Mouse (Mus musculus) liver, postnatal 0 days (tissue): ENCODE results near the gene Rasal2. TPM values are rescaled to one million over a fixed set of nuclear protein-coding genes. Genes with fewer than 3 reads are reported as not detected.

Experiments
- ATAC-seq: fragments of 200-750 bp; cut with Nextera tagmentation; 2 replicates; pipeline ENCODE4 v1.8.0; 2017; ENCODE audit warnings: mild to moderate bottlenecking, moderate library complexity
- DNase-seq: peaks from one replicate; pipeline ENCODE4 v3.0.0-alpha.2; 2016
- H3K27ac ChIP-seq: fragments of 300-500 bp; sonication (generic); 2 replicates; pipeline ENCODE4 v1.5.1; 2014; ENCODE audit warnings: antibody characterized with exemption, moderate library complexity, mild to moderate bottlenecking, low read depth
- H3K27me3 ChIP-seq: fragments of 300-500 bp; sonication (generic); 2 replicates; pipeline ENCODE4 v1.6.1; 2014; ENCODE audit warnings: low read length, control low read depth, mixed read lengths; ENCODE audit not compliant: insufficient read depth
- H3K36me3 ChIP-seq: fragments of 300-500 bp; sonication (generic); replicated peaks from 2 replicates; pipeline ENCODE4 v1.6.1; 2014; ENCODE audit warnings: mild to moderate bottlenecking, control low read depth, low read length, moderate library complexity, mixed read lengths; ENCODE audit not compliant: insufficient read depth
- H3K4me1 ChIP-seq: fragments of 300-500 bp; sonication (generic); 2 replicates; pipeline ENCODE4 v1.6.1; 2014; ENCODE audit warnings: antibody characterized with exemption, mild to moderate bottlenecking, control low read depth; ENCODE audit not compliant: insufficient read depth
- H3K4me2 ChIP-seq: fragments of 300-500 bp; sonication (generic); 2 replicates; pipeline ENCODE4 v1.6.1; 2014; ENCODE audit warnings: low read depth, mild to moderate bottlenecking, low read length, moderate library complexity, mixed read lengths
- H3K4me3 ChIP-seq: fragments of 300-500 bp; sonication (generic); 2 replicates; pipeline ENCODE4 v1.5.1; 2014; ENCODE audit warnings: low read depth, low read length
- H3K9ac ChIP-seq: fragments of 300-500 bp; sonication (generic); replicated peaks from 2 replicates; pipeline ENCODE4 v1.6.1; 2014; ENCODE audit warnings: mild to moderate bottlenecking, moderate library complexity
- H3K9me3 ChIP-seq: fragments of 300-500 bp; sonication (generic); 2 replicates; pipeline ENCODE4 v1.6.1; 2016; ENCODE audit warnings: mild to moderate bottlenecking, control low read depth, low read length, mixed read lengths
- CTCF ChIP-seq: sonication (generic); IDR thresholded peaks from 2 replicates; pipeline ENCODE4 v1.5.1; 2016; ENCODE audit warnings: antibody characterized with exemption, low read depth
- EP300 ChIP-seq: IDR thresholded peaks from 2 replicates; pipeline ENCODE4 v1.6.1; 2016; ENCODE audit warnings: antibody characterized with exemption, low read depth, mild to moderate bottlenecking
- WGBS: fragments of 180-500 bp; shearing (Covaris S2); extraction: QIAGEN DNeasy Blood & Tissue Kit; methylation state at CpG from one replicate; pipeline ENCODE4 v1.1.7; 2014; ENCODE audit not compliant: insufficient replicate concordance; 5-methylcytosine and 5-hydroxymethylcytosine counted together
- polyA plus RNA-seq: library from polyadenylated mRNA; unstranded; fragments of >200 nt; fragmentation: Nextera tagmentation; extraction: Ambion mirVana; gene quantifications from 2 replicates; pipeline ENCODE4 v1.2.1, GENCODE M21; 2015

Rasal2 gene
- polyA plus RNA-seq, 1 experiment from 2014 or later, result 10.7 TPM

- no peak overlapping the region for H3K9ac ChIP-seq
- no peak for ATAC-seq
- TF ChIP-seq EP300 (no peak), CTCF (0 out of 2 replicates have a peak, but pooled peaks have one; percentile 1)
- 77% methylated on average over 9 of the region's 9 CpGs for WGBS
- no peak overlapping the region for H3K4me3 ChIP-seq
- no peaks in the 10 kb centered on the region for H3K27me3 ChIP-seq
- DNase-seq, result no peak
- no peaks in the 10 kb centered on the region for H3K4me1 ChIP-seq
- no peaks in the 10 kb centered on the region for H3K36me3 ChIP-seq
- H3K9me3 ChIP-seq, result no peaks in the 10 kb centered on the region
- no peak overlapping the region for H3K27ac ChIP-seq
- no peak overlapping the region for H3K4me2 ChIP-seq
Observed at GRCm38 (mm10) chr1:157137132-157137853, 275.1 kb downstream of the Rasal2 start.

GRCm38 (mm10) chr1:157128219-157128618 lies 284.2 kb downstream of the Rasal2 start:
- H3K9ac ChIP-seq, result no peak overlapping the region
- TF ChIP-seq EP300, result no peak
- no peak for TF ChIP-seq CTCF
- H3K36me3 ChIP-seq, result no peaks in the 10 kb centered on the region
- no peaks in the 10 kb centered on the region for H3K4me1 ChIP-seq
- 74% methylated on average over 2 of the region's 2 CpGs for WGBS
- DNase-seq, result no peak
- no peaks in the 10 kb centered on the region for H3K9me3 ChIP-seq
- H3K27me3 ChIP-seq, result no peaks in the 10 kb centered on the region
- no peak overlapping the region for H3K4me2 ChIP-seq
- no peak for ATAC-seq
- H3K4me3 ChIP-seq, result no peak overlapping the region
- no peak overlapping the region for H3K27ac ChIP-seq

- H3K4me2 ChIP-seq, result no peak overlapping the region
- H3K27me3 ChIP-seq, result no peaks in the 10 kb centered on the region
- no peaks in the 10 kb centered on the region for H3K36me3 ChIP-seq
- no peak for ATAC-seq
- no peak overlapping the region for H3K4me3 ChIP-seq
- H3K4me1 ChIP-seq, result no peaks in the 10 kb centered on the region
- no peak for TF ChIP-seq CTCF
- TF ChIP-seq EP300, result no peak
- no peaks in the 10 kb centered on the region for H3K9me3 ChIP-seq
- DNase-seq, result no peak
- no peak overlapping the region for H3K27ac ChIP-seq
- H3K9ac ChIP-seq, result no peak overlapping the region
- 47% methylated on average over 3 of the region's 3 CpGs for WGBS
Observed at GRCm38 (mm10) chr1:157123836-157124235, 288.6 kb downstream of the Rasal2 start.

- no peak overlapping the region for H3K9ac ChIP-seq
- no peaks in the 10 kb centered on the region for H3K4me1 ChIP-seq
- no peak for DNase-seq
- 71% methylated on average over 6 of the region's 6 CpGs for WGBS
- H3K4me3 ChIP-seq, result no peak overlapping the region
- H3K4me2 ChIP-seq, result no peak overlapping the region
- TF ChIP-seq CTCF, result no peak
- H3K36me3 ChIP-seq, result no peaks in the 10 kb centered on the region
- no peak for ATAC-seq
- no peaks in the 10 kb centered on the region for H3K9me3 ChIP-seq
- no peaks in the 10 kb centered on the region for H3K27me3 ChIP-seq
- no peak overlapping the region for H3K27ac ChIP-seq
Observed at GRCm38 (mm10) chr1:157119168-157119567, 293.2 kb downstream of the Rasal2 start.

GRCm38 (mm10) chr1:157117440-157117839 lies 295.0 kb downstream of the Rasal2 start:
- ATAC-seq, result no peak

GRCm38 (mm10) chr1:157114492-157114891 lies 297.9 kb downstream of the Rasal2 start:
- no peak for DNase-seq
- 60% methylated on average over 2 of the region's 2 CpGs for WGBS

More at GRCm38 (mm10) chr1:157117440-157117839, 295.0 kb downstream of the Rasal2 start:
- no peak overlapping the region for H3K9ac ChIP-seq
- H3K4me1 ChIP-seq, result no peaks in the 10 kb centered on the region
- H3K36me3 ChIP-seq, result no peaks in the 10 kb centered on the region
- DNase-seq, result no peak
- H3K27me3 ChIP-seq, result no peaks in the 10 kb centered on the region
- H3K27ac ChIP-seq, result no peak overlapping the region
- no peaks in the 10 kb centered on the region for H3K9me3 ChIP-seq
- no peak overlapping the region for H3K4me2 ChIP-seq
- WGBS, result 68% methylated on average over 3 of the region's 3 CpGs
- no peak for TF ChIP-seq EP300
- no peak for TF ChIP-seq CTCF
- no peak overlapping the region for H3K4me3 ChIP-seq

More at GRCm38 (mm10) chr1:157114492-157114891, 297.9 kb downstream of the Rasal2 start:
- TF ChIP-seq CTCF, result no peak
- TF ChIP-seq EP300, result no peak
- no peaks in the 10 kb centered on the region for H3K9me3 ChIP-seq
- no peak for ATAC-seq
- H3K36me3 ChIP-seq, result no peaks in the 10 kb centered on the region
- H3K27ac ChIP-seq, result no peak overlapping the region
- H3K27me3 ChIP-seq, result no peaks in the 10 kb centered on the region
- no peak overlapping the region for H3K9ac ChIP-seq
- no peak overlapping the region for H3K4me2 ChIP-seq
- H3K4me3 ChIP-seq, result no peak overlapping the region
- no peaks in the 10 kb centered on the region for H3K4me1 ChIP-seq
